Mouse (Mus musculus): ENCODE data around the gene Mbd6. TPM values are rescaled to one million over a fixed set of nuclear protein-coding genes. Genes with fewer than 3 reads are reported as not detected.

Gene Mbd6
- total and polyA plus RNA-seq, 3 experiments = 4.1 to 239 (median 107) TPM

- DNase-seq (ENCODE audit: low spot score) (no peak), ATAC-seq (ENCODE audit: extremely low read depth, insufficient number of reproducible peaks, low FRiP score, poor library complexity, severe bottlenecking) (no peak)
- Histone ChIP-seq H3K4me3 (ENCODE audit: low read depth, low read length) (peak overlapping the region; percentile 81), H3K36me3 (replicated peaks) (peaks cover 63% of the 10 kb centered on the region), H3K9me3 (replicated peaks) (no peaks in the 10 kb centered on the region), H3K4me1 (ENCODE audit: insufficient read depth, low read depth, low read length) (peaks cover 80% of the 10 kb centered on the region), H3K27me3 (ENCODE audit: insufficient read depth, low read length) (no peaks in the 10 kb centered on the region)
- no peak for TF ChIP-seq POLR2AphosphoS5 (IDR thresholded peaks at IDR 0.05; ENCODE audit: insufficient replicate concordance, low read depth, low read length)
- no peak for TF ChIP-seq CTCF (IDR thresholded peaks at IDR 0.05; ENCODE audit: low read depth, low read length)
- TF ChIP-seq GATA1 (IDR thresholded peaks at IDR 0.05; ENCODE audit: borderline replicate concordance, low read length) = no peak
- TF ChIP-seq TAL1 (conservative IDR thresholded peaks at IDR 0.05; ENCODE audit: low read depth, low read length) = no peak
- TF ChIP-seq GATA2 (IDR thresholded peaks at IDR 0.05; ENCODE audit: borderline replicate concordance, low read depth, low read length) = no peak
These were observed 1.4 kb downstream of the Mbd6 start for GRCm38 (mm10) chr10:127287271-127287935.

GRCm38 (mm10) chr10:127286730-127287129, 2.1 kb downstream of the Mbd6 start:
- Histone ChIP-seq H3K4me1 (ENCODE audit: insufficient read depth, low read depth, low read length) (peaks cover 78% of the 10 kb centered on the region), H3K27me3 (ENCODE audit: insufficient read depth, low read length) (no peaks in the 10 kb centered on the region), H3K36me3 (replicated peaks) (peaks cover 63% of the 10 kb centered on the region), H3K9me3 (replicated peaks) (no peaks in the 10 kb centered on the region), H3K4me3 (ENCODE audit: low read depth, low read length) (peak overlapping the region; percentile 81)
- ATAC-seq (ENCODE audit: extremely low read depth, insufficient number of reproducible peaks, low FRiP score, poor library complexity, severe bottlenecking) (no peak), DNase-seq (ENCODE audit: low spot score) (no peak)
- TF ChIP-seq POLR2AphosphoS5 (IDR thresholded peaks at IDR 0.05; ENCODE audit: insufficient replicate concordance, low read depth, low read length) (no peak), TAL1 (conservative IDR thresholded peaks at IDR 0.05; ENCODE audit: low read depth, low read length) (no peak), GATA2 (IDR thresholded peaks at IDR 0.05; ENCODE audit: borderline replicate concordance, low read depth, low read length) (no peak), GATA1 (IDR thresholded peaks at IDR 0.05; ENCODE audit: borderline replicate concordance, low read length) (no peak), CTCF (IDR thresholded peaks at IDR 0.05; ENCODE audit: low read depth, low read length) (no peak)

GRCm38 (mm10) chr10:127286194-127286593, 2.6 kb downstream of the Mbd6 start:
- Histone ChIP-seq H3K4me3 (ENCODE audit: low read depth, low read length) (peak overlapping the region; percentile 81; the same call in 1 of the 2 replicates), H3K36me3 (replicated peaks) (peaks cover 66% of the 10 kb centered on the region), H3K4me1 (ENCODE audit: insufficient read depth, low read depth, low read length) (peaks cover 74% of the 10 kb centered on the region), H3K9me3 (replicated peaks) (no peaks in the 10 kb centered on the region), H3K27me3 (ENCODE audit: insufficient read depth, low read length) (no peaks in the 10 kb centered on the region)
- DNase-seq (ENCODE audit: low spot score) (no peak), ATAC-seq (ENCODE audit: extremely low read depth, insufficient number of reproducible peaks, low FRiP score, poor library complexity, severe bottlenecking) (no peak)
- TF ChIP-seq CTCF (IDR thresholded peaks at IDR 0.05; ENCODE audit: low read depth, low read length) (no peak), POLR2AphosphoS5 (IDR thresholded peaks at IDR 0.05; ENCODE audit: insufficient replicate concordance, low read depth, low read length) (no peak), GATA1 (IDR thresholded peaks at IDR 0.05; ENCODE audit: borderline replicate concordance, low read length) (no peak), GATA2 (IDR thresholded peaks at IDR 0.05; ENCODE audit: borderline replicate concordance, low read depth, low read length) (no peak)

GRCm38 (mm10) chr10:127285644-127286043, 3.2 kb downstream of the Mbd6 start:
- Histone ChIP-seq H3K27me3 (ENCODE audit: insufficient read depth, low read length) (no peaks in the 10 kb centered on the region), H3K4me3 (ENCODE audit: low read depth, low read length) (peak overlapping the region; percentile 81; the same call in 1 of the 2 replicates), H3K36me3 (replicated peaks) (peaks cover 70% of the 10 kb centered on the region), H3K4me1 (ENCODE audit: insufficient read depth, low read depth, low read length) (peaks cover 74% of the 10 kb centered on the region), H3K9me3 (replicated peaks) (no peaks in the 10 kb centered on the region)
- no peak for TF ChIP-seq GATA2 (IDR thresholded peaks at IDR 0.05; ENCODE audit: borderline replicate concordance, low read depth, low read length)
- TF ChIP-seq CTCF (IDR thresholded peaks at IDR 0.05; ENCODE audit: low read depth, low read length) = no peak
- TF ChIP-seq GATA1 (IDR thresholded peaks at IDR 0.05; ENCODE audit: borderline replicate concordance, low read length) = no peak
- TF ChIP-seq POLR2AphosphoS5 (IDR thresholded peaks at IDR 0.05; ENCODE audit: insufficient replicate concordance, low read depth, low read length) = no peak
- no peak for TF ChIP-seq TAL1 (conservative IDR thresholded peaks at IDR 0.05; ENCODE audit: low read depth, low read length)
- ATAC-seq (ENCODE audit: extremely low read depth, insufficient number of reproducible peaks, low FRiP score, poor library complexity, severe bottlenecking) (no peak), DNase-seq (ENCODE audit: low spot score) (no peak)

- Histone ChIP-seq H3K4me3 (ENCODE audit: low read depth, low read length) (peak overlapping the region; percentile 81; the same call in 1 of the 2 replicates), H3K27me3 (ENCODE audit: insufficient read depth, low read length) (no peaks in the 10 kb centered on the region), H3K9me3 (replicated peaks) (no peaks in the 10 kb centered on the region), H3K4me1 (ENCODE audit: insufficient read depth, low read depth, low read length) (peaks cover 71% of the 10 kb centered on the region), H3K36me3 (replicated peaks) (peaks cover 77% of the 10 kb centered on the region)
- DNase-seq (ENCODE audit: low spot score) (no peak), ATAC-seq (ENCODE audit: extremely low read depth, insufficient number of reproducible peaks, low FRiP score, poor library complexity, severe bottlenecking) (no peak)
- TF ChIP-seq POLR2AphosphoS5 (IDR thresholded peaks at IDR 0.05; ENCODE audit: insufficient replicate concordance, low read depth, low read length) = no peak
- no peak for TF ChIP-seq GATA2 (IDR thresholded peaks at IDR 0.05; ENCODE audit: borderline replicate concordance, low read depth, low read length)
- no peak for TF ChIP-seq CTCF (IDR thresholded peaks at IDR 0.05; ENCODE audit: low read depth, low read length)
- TF ChIP-seq TAL1 (conservative IDR thresholded peaks at IDR 0.05; ENCODE audit: low read depth, low read length) = no peak
- no peak for TF ChIP-seq GATA1 (IDR thresholded peaks at IDR 0.05; ENCODE audit: borderline replicate concordance, low read length)
These were observed 3.9 kb downstream of the Mbd6 start for GRCm38 (mm10) chr10:127284724-127285500.

GRCm38 (mm10) chr10:127284105-127284622, 4.7 kb downstream of the Mbd6 start:
- Histone ChIP-seq H3K4me1 (ENCODE audit: insufficient read depth, low read depth, low read length) (peaks cover 64% of the 10 kb centered on the region), H3K9me3 (replicated peaks) (peaks cover 2% of the 10 kb centered on the region; the same call in 1 of the 2 replicates), H3K4me3 (ENCODE audit: low read depth, low read length) (no peak overlapping the region), H3K27me3 (ENCODE audit: insufficient read depth, low read length) (no peaks in the 10 kb centered on the region), H3K36me3 (replicated peaks) (peaks cover 85% of the 10 kb centered on the region)
- no peak for ATAC-seq (ENCODE audit: extremely low read depth, insufficient number of reproducible peaks, low FRiP score, poor library complexity, severe bottlenecking)
- no peak for DNase-seq (ENCODE audit: low spot score)
- TF ChIP-seq CTCF (IDR thresholded peaks at IDR 0.05; ENCODE audit: low read depth, low read length) = no peak
- no peak for TF ChIP-seq GATA1 (IDR thresholded peaks at IDR 0.05; ENCODE audit: borderline replicate concordance, low read length)
- no peak for TF ChIP-seq GATA2 (IDR thresholded peaks at IDR 0.05; ENCODE audit: borderline replicate concordance, low read depth, low read length)
- TF ChIP-seq TAL1 (conservative IDR thresholded peaks at IDR 0.05; ENCODE audit: low read depth, low read length) = no peak
- TF ChIP-seq POLR2AphosphoS5 (IDR thresholded peaks at IDR 0.05; ENCODE audit: insufficient replicate concordance, low read depth, low read length) = no peak
